Mouse (Mus musculus) liver, embryonic 14.5 days (tissue): Measurements from ENCODE around the gene Klhl10. TPM values are rescaled to one million over a fixed set of nuclear protein-coding genes. Genes with fewer than 3 reads are reported as not detected.

Experiments used
- ATAC-seq: fragments of 200-750 bp; cut with Nextera tagmentation; 2 replicates; pipeline ENCODE4 v1.8.0; 2017; ENCODE audit warnings: moderate number of reproducible peaks, mild to moderate bottlenecking, moderate library complexity; ENCODE audit not compliant: insufficient read depth
- DNase-seq, 3 experiments: peaks; one replicate each; pipeline ENCODE4 v3.0.0-alpha.2; 2012 to 2013; ENCODE audit warnings: low read depth in 3 of 3, low spot score in 3 of 3
- H3K27ac ChIP-seq: fragments of 300-500 bp; sonication (generic); 2 replicates; pipeline ENCODE4 v1.5.1; 2014; ENCODE audit warnings: moderate library complexity, mild to moderate bottlenecking, control low read depth, inconsistent platforms
- H3K27me3 ChIP-seq: fragments of 300-500 bp; sonication (generic); 2 replicates; pipeline ENCODE4 v1.6.1; 2014; ENCODE audit warnings: mild to moderate bottlenecking, low read length, moderate library complexity; ENCODE audit not compliant: control insufficient read depth, insufficient read depth
- H3K36me3 ChIP-seq: fragments of 300-500 bp; sonication (generic); replicated peaks from 2 replicates; pipeline ENCODE4 v1.6.1; 2014; ENCODE audit warnings: low read depth; ENCODE audit not compliant: control insufficient read depth, insufficient read depth
- H3K4me1 ChIP-seq, 2 experiments: fragments of 200-500 bp in 1 of 2; fragments of 300-500 bp in 1 of 2; sonication (generic) in 1 of 2; replicated peaks; 2 replicates each; pipeline ENCODE4 v1.6.1; 2012 to 2014; ENCODE audit warnings: antibody characterized with exemption in 1 of 2, inconsistent platforms in 1 of 2, low read length in 1 of 2; ENCODE audit not compliant: control insufficient read depth in 2 of 2, insufficient read depth in 2 of 2
- H3K4me2 ChIP-seq: fragments of 300-500 bp; sonication (generic); 2 replicates; pipeline ENCODE4 v1.6.1; 2014; ENCODE audit warnings: low read depth, mild to moderate bottlenecking, control low read depth, moderate library complexity
- H3K4me3 ChIP-seq, 2 experiments: fragments of 200-500 bp in 1 of 2; fragments of 300-500 bp in 1 of 2; sonication (generic) in 1 of 2; 2 replicates each; pipeline ENCODE4 v1.5.1; 2012 to 2014; ENCODE audit warnings: low read depth in 2 of 2, low read length in 2 of 2, mild to moderate bottlenecking in 2 of 2, control low read depth in 1 of 2, inconsistent platforms in 1 of 2, moderate library complexity in 1 of 2; ENCODE audit not compliant: insufficient read depth in 1 of 2
- H3K9ac ChIP-seq: fragments of 300-500 bp; sonication (generic); replicated peaks from 2 replicates; pipeline ENCODE4 v1.6.1; 2014; ENCODE audit warnings: mild to moderate bottlenecking, control low read depth, moderate library complexity
- H3K9me3 ChIP-seq: fragments of 300-500 bp; sonication (generic); 2 replicates; pipeline ENCODE4 v1.6.1; 2016; ENCODE audit warnings: low read length, mixed read lengths; ENCODE audit not compliant: control insufficient read depth
- CTCF ChIP-seq: IDR thresholded peaks from 2 replicates; pipeline ENCODE4 v1.5.1; 2016; ENCODE audit warnings: antibody characterized with exemption, low read depth, control low read depth
- EP300 ChIP-seq: IDR thresholded peaks from 2 replicates; pipeline ENCODE4 v1.6.1; 2016; ENCODE audit warnings: antibody characterized with exemption, low read depth
- WGBS: fragments of 180-500 bp; shearing (Covaris S2); extraction: QIAGEN DNeasy Blood & Tissue Kit; methylation state at CpG from one replicate; pipeline ENCODE4 v1.1.7; 2014; ENCODE audit not compliant: insufficient replicate concordance; 5-methylcytosine and 5-hydroxymethylcytosine counted together
- polyA plus RNA-seq, 2 experiments: library from polyadenylated mRNA; depleted of rRNA in 1 of 2; stranded (reverse) in 1 of 2; unstranded in 1 of 2; fragments of >200 nt; fragmentation: Nextera tagmentation in 1 of 2; extraction: Ambion mirVana in 1 of 2; gene quantifications; 2 replicates each; pipeline versions ENCODE4 v1.2.1 to v1.2.3; 2012 to 2014

Gene Klhl10
- polyA plus RNA-seq, 2 experiments: 0.15 to 0.16 TPM

DNA sequence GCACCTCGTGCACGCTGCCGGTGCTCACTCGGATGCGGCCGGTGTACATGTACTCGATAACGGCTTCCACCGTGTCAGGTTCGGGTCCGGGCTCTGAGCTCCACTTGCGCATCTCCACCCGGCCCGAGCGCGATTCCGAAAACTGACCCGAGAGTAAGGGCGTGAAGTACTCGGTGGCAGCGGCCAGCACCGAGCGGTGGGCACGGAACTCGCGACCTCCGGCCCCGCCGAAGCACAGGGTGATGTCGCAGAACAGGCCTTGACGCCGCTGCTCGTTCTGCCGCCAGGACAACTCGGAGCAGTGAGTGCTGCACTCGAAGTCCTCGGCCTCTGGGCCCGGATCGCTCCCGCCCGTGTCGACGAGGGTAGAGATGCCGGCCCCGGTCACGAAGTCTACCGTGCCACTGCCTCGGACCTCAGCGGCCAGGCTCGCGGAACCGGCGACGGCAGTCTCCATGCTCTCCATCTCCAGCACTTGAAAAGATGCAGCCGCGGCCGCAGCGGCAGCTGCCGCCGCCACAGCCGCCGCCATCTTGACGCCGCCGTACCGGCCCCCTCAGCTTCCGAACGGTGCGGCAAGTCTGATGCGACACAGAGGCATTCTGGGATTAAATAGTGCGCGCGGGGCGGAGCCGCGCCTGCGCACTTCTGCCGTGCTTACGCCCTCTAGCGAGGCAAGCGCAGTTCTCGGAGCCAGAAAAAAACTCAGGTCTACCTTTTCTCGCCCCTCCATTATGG, 30.6 kb downstream of the Klhl10 start, which contains the start of gene Klhl11:
Klhl11 (minus strand) TSS at position 545 of the 738 bp plus-strand sequence.
- Histone ChIP-seq H3K36me3 (peaks cover 2% of the 10 kb centered on the region; the same call in 1 of the 2 replicates), H3K4me3 (peak within 1 kb of the TSS; percentile 89 to 91), H3K9ac (peak within 1 kb of the TSS; percentile 91), H3K27ac (peak within 1 kb of the TSS; percentile 43), H3K4me1 (peaks cover 11 to 12% of the 10 kb centered on the region in 2 experiments), H3K4me2 (peak within 1 kb of the TSS; percentile 82), H3K27me3 (no peaks in the 10 kb centered on the region), H3K9me3 (no peaks in the 10 kb centered on the region)
- peak; percentile 31; the same call in 1 of the 2 replicates for TF ChIP-seq EP300
- peak; percentile 87 for TF ChIP-seq CTCF
- under 1% methylated on average over 83 of the region's 83 CpGs for WGBS
- DNase-seq: peak; percentile 83 to 88 (median 83)
- ATAC-seq: peak; percentile 94

DNA sequence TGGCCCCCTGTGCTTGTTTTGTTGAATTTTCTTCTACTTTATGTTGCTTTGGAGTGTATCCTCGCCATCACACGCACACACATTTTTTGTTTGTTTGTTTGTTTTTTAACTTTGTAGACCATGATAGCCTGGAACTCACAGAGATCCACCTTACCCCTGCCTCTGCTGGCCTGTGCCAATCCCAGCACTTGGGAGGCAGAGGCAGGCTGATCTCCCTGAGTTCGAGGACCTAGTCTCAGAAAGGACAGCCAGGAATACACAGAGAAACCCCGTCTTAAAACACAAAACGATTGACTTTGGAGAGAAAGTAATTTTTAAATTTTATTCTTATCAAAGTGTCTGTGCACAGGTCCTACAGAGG, 31.2 kb downstream of the Klhl10 start:
- TF ChIP-seq CTCF (no peak), EP300 (no peak)
- H3K4me1 ChIP-seq: peaks cover 11 to 12% of the 10 kb centered on the region in 2 experiments
- no peaks in the 10 kb centered on the region for H3K27me3 ChIP-seq
- 21% methylated on average over 5 of the region's 5 CpGs for WGBS
- no peak overlapping the region for H3K27ac ChIP-seq
- H3K4me3 ChIP-seq: peak overlapping the region in 1 of 2 experiments; percentile 91; a peak in 2 of 4 replicates
- no peak overlapping the region; the same call in 1 of the 2 replicates for H3K9ac ChIP-seq
- DNase-seq: no peak
- peak; percentile 56 for ATAC-seq
- peak overlapping the region; percentile 35 for H3K4me2 ChIP-seq
- no peaks in the 10 kb centered on the region for H3K9me3 ChIP-seq
- peaks cover 2% of the 10 kb centered on the region; the same call in 1 of the 2 replicates for H3K36me3 ChIP-seq

DNA sequence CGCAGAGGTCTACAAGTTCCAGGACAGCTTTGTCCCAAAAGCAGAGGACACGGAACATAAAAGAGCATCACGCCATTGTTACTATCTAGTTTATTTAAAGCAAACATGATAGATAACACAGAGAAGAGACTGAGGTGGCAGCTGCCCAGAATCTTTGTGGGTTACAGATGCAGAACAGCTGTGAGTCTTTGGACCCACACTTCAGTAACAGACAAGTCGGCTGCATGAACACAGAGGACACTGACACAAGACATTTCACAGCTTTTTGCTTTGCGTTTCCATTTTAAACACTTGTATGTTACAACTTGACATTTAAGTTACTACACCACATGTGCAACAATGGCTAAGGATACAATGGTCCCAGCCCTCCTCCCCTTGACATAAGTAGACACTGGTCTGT, 34.6 kb downstream of the Klhl10 start:
- ATAC-seq: no peak
- Histone ChIP-seq H3K4me2 (no peak overlapping the region), H3K4me1 (peaks cover 2 to 4% of the 10 kb centered on the region in 2 experiments), H3K9ac (no peak overlapping the region), H3K9me3 (no peaks in the 10 kb centered on the region), H3K27ac (no peak overlapping the region), H3K36me3 (peaks cover 13% of the 10 kb centered on the region), H3K27me3 (no peaks in the 10 kb centered on the region), H3K4me3 (no peak overlapping the region)
- DNase-seq: no peak
- TF ChIP-seq CTCF (no peak), EP300 (no peak)
- WGBS: 82% methylated on average over 5 of the region's 5 CpGs

DNA sequence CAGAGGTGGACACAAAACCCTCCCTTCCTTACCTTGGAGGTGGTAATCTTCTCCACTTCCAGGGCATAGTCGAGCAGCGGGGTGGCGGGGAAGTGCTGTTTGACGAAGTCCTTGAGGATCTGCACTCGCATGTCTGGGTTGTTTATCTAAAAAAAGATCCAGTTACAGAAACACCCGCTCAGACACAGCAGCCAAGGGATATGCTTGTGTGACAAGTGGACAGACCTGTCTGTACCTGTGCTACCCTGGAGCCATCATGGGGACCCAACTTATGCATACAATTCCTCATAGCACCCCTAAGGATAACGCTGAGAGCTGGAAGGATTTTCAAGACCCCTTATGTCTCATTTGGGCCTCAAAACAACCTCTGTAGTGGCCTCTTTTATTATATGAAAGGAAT, 37.4 kb downstream of the Klhl10 start:
- WGBS: 81% methylated on average over 7 of the region's 7 CpGs
- Histone ChIP-seq H3K4me3 (no peak overlapping the region), H3K9ac (no peak overlapping the region), H3K4me1 (no peaks in the 10 kb centered on the region), H3K27ac (no peak overlapping the region), H3K27me3 (no peaks in the 10 kb centered on the region), H3K36me3 (peaks cover 22% of the 10 kb centered on the region), H3K9me3 (no peaks in the 10 kb centered on the region), H3K4me2 (no peak overlapping the region)
- DNase-seq (no peak), ATAC-seq (no peak)
- TF ChIP-seq EP300: no peak
- no peak for TF ChIP-seq CTCF

DNA sequence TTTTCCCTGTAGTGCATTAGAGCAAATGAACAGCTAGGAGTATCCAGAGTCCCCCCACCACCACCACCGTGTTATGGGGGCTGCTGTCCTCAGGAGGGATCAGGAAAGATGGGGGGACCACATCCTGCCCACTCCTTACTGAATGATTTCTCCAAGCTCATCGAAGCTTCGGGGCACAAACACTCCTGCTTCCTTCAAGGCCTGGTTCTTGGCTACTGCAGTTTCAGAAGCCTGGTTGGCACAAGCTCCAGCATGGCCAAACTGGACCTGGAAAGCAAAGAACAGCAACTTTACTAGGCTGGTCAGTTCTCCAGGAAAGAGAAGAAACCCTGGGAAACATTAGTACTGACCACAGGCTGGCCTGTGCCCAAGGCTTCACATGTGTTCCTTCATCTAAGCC, 42.7 kb downstream of the Klhl10 start:
- no peaks in the 10 kb centered on the region for H3K4me1 ChIP-seq
- H3K27ac ChIP-seq: no peak overlapping the region
- DNase-seq: no peak
- H3K36me3 ChIP-seq: peaks cover 29% of the 10 kb centered on the region
- no peaks in the 10 kb centered on the region for H3K9me3 ChIP-seq
- 74% methylated on average over 3 of the region's 3 CpGs for WGBS
- TF ChIP-seq CTCF: no peak
- no peak for TF ChIP-seq EP300
- H3K9ac ChIP-seq: no peak overlapping the region
- no peaks in the 10 kb centered on the region for H3K27me3 ChIP-seq
- H3K4me3 ChIP-seq: no peak overlapping the region
- no peak for ATAC-seq
- no peak overlapping the region for H3K4me2 ChIP-seq
